Comparison of ENCODE assay signal across 17 mouse cellular contexts in genomic region chr2:79094298-79094697, GRCm38 (mm10).
A peak's percentile ranks its signal among the peaks of the same experiment; 100 is the strongest.
DNase-seq lines count a peak whose midpoint lies in the region; ATAC-seq and TF ChIP-seq lines count a peak whose summit lies in the region.
"Had no signal": no experiment of that assay in that cellular context is flagged by ENCODE, and none has a peak within 500 bp of the region (broad histone marks: within the 10 kb centered on the region; RNA-seq: fewer than 3 reads in every experiment).

No protein-coding gene starts in this region.

- WGBS in embryonic facial prominence, embryonic 14.5 days = 3% methylated on average over 1 of the region's 1 CpGs
- WGBS in embryonic facial prominence, embryonic 10.5 days = 43% methylated on average over 1 of the region's 1 CpGs
- 12% methylated on average over 1 of the region's 1 CpGs for WGBS in lung, postnatal 0 days

- no peak for TF ChIP-seq EP300 in lung, postnatal 0 days (IDR thresholded peaks at IDR 0.05)

- H3K79me2 ChIP-seq in myocyte (ENCODE audit: control insufficient read depth, insufficient read depth) = no peaks in the 10 kb centered on the region

- intact Hi-C loops in left cerebral cortex, postnatal 4 days (cut with DNase I) = no loop called here

- no peak overlapping the region for H3K4me3 ChIP-seq in embryonic facial prominence, embryonic 14.5 days (ENCODE audit: low read depth, low read length)
- no peak overlapping the region for H3K4me3 ChIP-seq in embryonic facial prominence, embryonic 10.5 days
- H3K4me3 ChIP-seq in myocyte = no peak overlapping the region
- no peak overlapping the region for H3K4me3 ChIP-seq in lung, postnatal 0 days (ENCODE audit: low read depth, low read length)
- H3K4me3 ChIP-seq: forebrain, embryonic 10.5 days; heart, adult 2 months; midbrain, embryonic 15.5 days; neural tube, embryonic 12.5 days had no signal

- TF ChIP-seq POLR2A in brain, embryonic 14.5 days (IDR thresholded peaks at IDR 0.05; ENCODE audit: borderline replicate concordance, extremely low read depth, insufficient read depth, insufficient read length, poor library complexity, severe bottlenecking) = no peak
- no peak for TF ChIP-seq POLR2A in myocyte (IDR thresholded peaks at IDR 0.05; ENCODE audit: insufficient read length, low read depth)

- H3K27me3 ChIP-seq in embryonic facial prominence, embryonic 14.5 days (replicated peaks; ENCODE audit: control insufficient read depth, insufficient read depth, low read length) = no peaks in the 10 kb centered on the region
- H3K27me3 ChIP-seq in embryonic facial prominence, embryonic 10.5 days (replicated peaks; ENCODE audit: low read depth, poor library complexity, severe bottlenecking) = no peaks in the 10 kb centered on the region
- no peaks in the 10 kb centered on the region for H3K27me3 ChIP-seq in myocyte (ENCODE audit: control insufficient read depth, insufficient read depth, insufficient read length)
- H3K27me3 ChIP-seq in lung, postnatal 0 days (replicated peaks; ENCODE audit: insufficient read depth, low read length) = no peaks in the 10 kb centered on the region
- H3K27me3 ChIP-seq: midbrain, embryonic 15.5 days; neural tube, embryonic 12.5 days had no signal

- no peaks in the 10 kb centered on the region for H3K36me3 ChIP-seq in embryonic facial prominence, embryonic 14.5 days (ENCODE audit: control insufficient read depth, insufficient read depth, low read length)
- no peaks in the 10 kb centered on the region for H3K36me3 ChIP-seq in embryonic facial prominence, embryonic 10.5 days (replicated peaks)
- H3K36me3 ChIP-seq in myocyte (ENCODE audit: control insufficient read depth, insufficient read depth) = no peaks in the 10 kb centered on the region
- no peaks in the 10 kb centered on the region for H3K36me3 ChIP-seq in lung, postnatal 0 days (ENCODE audit: insufficient read depth, low read length)
- H3K36me3 ChIP-seq: forebrain, embryonic 10.5 days; midbrain, embryonic 15.5 days; neural tube, embryonic 12.5 days had no signal

- H3K27ac ChIP-seq in embryonic facial prominence, embryonic 14.5 days (replicated peaks; ENCODE audit: low read depth, low read length) = no peak overlapping the region
- no peak overlapping the region for H3K27ac ChIP-seq in embryonic facial prominence, embryonic 10.5 days (replicated peaks)
- no peak overlapping the region for H3K27ac ChIP-seq in lung, postnatal 0 days (ENCODE audit: low read length)
- H3K27ac ChIP-seq: forebrain, embryonic 10.5 days; heart, adult 2 months; midbrain, embryonic 15.5 days; neural tube, embryonic 12.5 days had no signal

- no peak for TF ChIP-seq CTCF in brain, embryonic 14.5 days (IDR thresholded peaks at IDR 0.05; ENCODE audit: borderline replicate concordance, extremely low read depth, insufficient read depth, insufficient read length)
- TF ChIP-seq CTCF in lung, postnatal 0 days (IDR thresholded peaks at IDR 0.05) = no peak

- ATAC-seq in embryonic facial prominence, embryonic 14.5 days (ENCODE audit: low read depth) = no peak
- ATAC-seq in lung, postnatal 0 days = no peak
- ATAC-seq: midbrain, embryonic 15.5 days had no signal

- H3K9me3 ChIP-seq in embryonic facial prominence, embryonic 14.5 days (ENCODE audit: control insufficient read depth, low read length) = no peaks in the 10 kb centered on the region
- no peaks in the 10 kb centered on the region for H3K9me3 ChIP-seq in embryonic facial prominence, embryonic 10.5 days
- no peaks in the 10 kb centered on the region for H3K9me3 ChIP-seq in lung, postnatal 0 days (ENCODE audit: low read length)
- H3K9me3 ChIP-seq: forebrain, embryonic 10.5 days; midbrain, embryonic 15.5 days; neural tube, embryonic 12.5 days had no signal

- no peak overlapping the region for H3K4me2 ChIP-seq in embryonic facial prominence, embryonic 14.5 days (ENCODE audit: low read depth, low read length)
- H3K4me2 ChIP-seq in myocyte (ENCODE audit: low read depth) = no peak overlapping the region
- no peak overlapping the region for H3K4me2 ChIP-seq in lung, postnatal 0 days (replicated peaks; ENCODE audit: low read depth, low read length)
- H3K4me2 ChIP-seq: midbrain, embryonic 15.5 days; neural tube, embryonic 12.5 days had no signal

- peak; percentile 77 for DNase-seq in embryonic facial prominence, embryonic 14.5 days (ENCODE audit: low spot score)
- DNase-seq in embryonic facial prominence, embryonic 10.5 days (ENCODE audit: low spot score) = no peak
- DNase-seq in left cerebral cortex, adult 18-20 months (ENCODE audit: low spot score in 2 of 2) = peak; percentile 41 to 42
- no peak for DNase-seq in left cerebral cortex, postnatal 4 days
- DNase-seq in brain, embryonic 14.5 days (ENCODE audit: low read depth) = peak; percentile 27
- DNase-seq in layer of hippocampus, postnatal 10 days (ENCODE audit: low spot score in 2 of 2) = no peak
- DNase-seq in lung, postnatal 0 days (ENCODE audit: low spot score) = no peak
- DNase-seq: adrenal gland, adult 8-10 months; cerebellum, postnatal 14 days; heart, adult 2 months; heart, postnatal 10 days; kidney, postnatal 36 days; thymus, adult 2 months had no signal

- no peak overlapping the region for H3K9ac ChIP-seq in embryonic facial prominence, embryonic 14.5 days (ENCODE audit: low read depth, low read length)
- H3K9ac ChIP-seq in lung, postnatal 0 days (replicated peaks; ENCODE audit: low read depth) = no peak overlapping the region
- H3K9ac ChIP-seq: midbrain, embryonic 15.5 days; neural tube, embryonic 12.5 days had no signal

- H3ac ChIP-seq in myocyte (ENCODE audit: control insufficient read depth, insufficient read length) = no peak overlapping the region

- no peaks in the 10 kb centered on the region for H3K4me1 ChIP-seq in embryonic facial prominence, embryonic 14.5 days (ENCODE audit: control insufficient read depth, insufficient read depth, low read length)
- no peaks in the 10 kb centered on the region for H3K4me1 ChIP-seq in embryonic facial prominence, embryonic 10.5 days
- no peaks in the 10 kb centered on the region for H3K4me1 ChIP-seq in lung, postnatal 0 days (ENCODE audit: insufficient read depth, low read depth, low read length)
- H3K4me1 ChIP-seq: midbrain, embryonic 15.5 days; neural tube, embryonic 12.5 days had no signal

TF ChIP-seq in myocyte, 11 proteins besides CTCF, POLR2A, EP300 and RAD21:
- TF ChIP-seq TCF12 (IDR thresholded peaks at IDR 0.05; ENCODE audit: insufficient read depth, poor library complexity, severe bottlenecking) (peak; percentile 34), POLR2AphosphoS2 (IDR thresholded peaks at IDR 0.05; ENCODE audit: insufficient read length, low read depth) (no peak), USF1 (IDR thresholded peaks at IDR 0.05; ENCODE audit: low read depth) (peak; percentile 46), CEBPB (IDR thresholded peaks at IDR 0.05; ENCODE audit: insufficient read depth, poor library complexity, severe bottlenecking) (no peak), MAX (IDR thresholded peaks at IDR 0.05; ENCODE audit: low read depth) (no peak), MYOD1 (IDR thresholded peaks at IDR 0.05; ENCODE audit: control insufficient read depth in 1 of 3, insufficient read length in 2 of 3, low read depth in 2 of 3) (peak in 1 of 3 experiments; percentile 25), TCF3 (IDR thresholded peaks at IDR 0.05; ENCODE audit: insufficient read length, low read depth) (no peak), MYOG (IDR thresholded peaks at IDR 0.05; ENCODE audit: control insufficient read depth in 1 of 3, insufficient read depth in 1 of 3, insufficient read length in 2 of 3, low read depth in 2 of 3) (peak in 1 of 3 experiments; percentile 34), REST (IDR thresholded peaks at IDR 0.05; ENCODE audit: insufficient read depth, insufficient read length) (no peak), SRF (IDR thresholded peaks at IDR 0.05; ENCODE audit: control insufficient read depth, insufficient read length, low read depth) (no peak), E2F4 (IDR thresholded peaks at IDR 0.05; ENCODE audit: insufficient read depth) (no peak)

Comparison
In these comparisons a context has a peak if more than half of its experiments do, and no peak if none do; other contexts are left out.
1. DNase-seq: peak in embryonic facial prominence, embryonic 14.5 days (single experiment), left cerebral cortex, adult 18-20 months (2 of 2) and brain, embryonic 14.5 days (single experiment); none in embryonic facial prominence, embryonic 10.5 days (single experiment), left cerebral cortex, postnatal 4 days (single experiment), layer of hippocampus, postnatal 10 days (0 of 2) and lung, postnatal 0 days (single experiment).